Mouse (Mus musculus): ENCODE results near the gene Kctd8. TPM values are rescaled to one million over a fixed set of nuclear protein-coding genes. Genes with fewer than 3 reads are reported as not detected.

Gene Kctd8
- 6.7 and 7.3 TPM in 2 replicates for polyA plus RNA-seq (2015; fragmentation: Nextera tagmentation; extraction: Ambion mirVana)

DNA sequence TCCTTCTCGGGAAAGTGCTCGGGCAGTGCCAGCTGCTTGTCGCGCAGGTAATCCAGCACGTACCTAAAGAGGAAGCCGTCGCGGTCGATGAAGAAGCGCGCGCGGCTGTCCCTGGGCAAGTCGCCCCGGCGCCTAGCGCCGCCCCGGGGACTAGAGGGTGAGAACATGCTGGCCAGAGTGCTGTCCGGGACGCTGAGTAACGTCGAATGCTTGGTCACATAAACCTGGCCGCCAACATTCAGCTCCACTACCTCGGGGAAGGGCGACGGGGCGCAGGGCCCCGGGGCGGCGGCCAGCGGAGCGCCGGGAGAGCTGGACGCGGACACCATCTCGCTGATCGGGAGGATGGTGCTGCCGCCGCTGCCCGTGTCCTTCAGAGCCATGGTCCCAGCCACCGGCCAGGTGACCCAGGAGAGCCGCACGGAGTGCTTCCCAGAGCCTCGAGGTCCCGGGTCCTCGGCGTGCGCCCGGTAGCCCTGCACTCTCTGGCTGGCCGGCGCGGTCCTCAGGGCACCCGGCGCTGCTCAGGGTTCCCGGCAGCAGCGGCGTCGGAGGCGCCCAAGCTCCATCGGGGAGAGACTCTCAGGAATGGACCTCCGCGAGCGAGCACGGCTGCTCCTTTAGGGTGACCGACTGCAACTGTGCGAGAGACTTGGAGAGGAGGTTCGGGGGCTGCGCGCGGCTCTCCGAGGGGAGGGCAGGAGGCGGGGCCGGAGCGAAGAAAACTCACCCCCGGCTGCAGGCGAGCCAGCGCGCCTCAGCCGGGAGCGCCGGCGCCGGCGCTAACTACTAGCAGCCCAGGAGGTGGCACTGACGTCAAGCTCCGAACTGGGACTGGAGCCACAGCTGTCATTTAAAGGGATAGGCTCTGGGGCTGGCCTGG, at the start of gene Kctd8:
Kctd8 (minus strand) TSS at position 761 of the 883 bp plus-strand sequence.
- H3K9ac ChIP-seq (replicated peaks) = peak within 1 kb of the TSS; percentile 73
- peak within 1 kb of the TSS; percentile 95 for H3K4me2 ChIP-seq (replicated peaks)
- WGBS = under 1% methylated on average over 87 of the region's 87 CpGs
- no peaks in the 10 kb centered on the region for H3K9me3 ChIP-seq
- peak within 1 kb of the TSS; percentile 58 for H3K27ac ChIP-seq
- peaks cover 24% of the 10 kb centered on the region for H3K4me1 ChIP-seq (replicated peaks)
- H3K4me3 ChIP-seq (replicated peaks) = peak within 1 kb of the TSS; percentile 70
- peak; percentile 97 for ATAC-seq
- peaks cover 14% of the 10 kb centered on the region; the same call in 1 of the 2 replicates for H3K27me3 ChIP-seq
- H3K36me3 ChIP-seq = no peaks in the 10 kb centered on the region

DNA sequence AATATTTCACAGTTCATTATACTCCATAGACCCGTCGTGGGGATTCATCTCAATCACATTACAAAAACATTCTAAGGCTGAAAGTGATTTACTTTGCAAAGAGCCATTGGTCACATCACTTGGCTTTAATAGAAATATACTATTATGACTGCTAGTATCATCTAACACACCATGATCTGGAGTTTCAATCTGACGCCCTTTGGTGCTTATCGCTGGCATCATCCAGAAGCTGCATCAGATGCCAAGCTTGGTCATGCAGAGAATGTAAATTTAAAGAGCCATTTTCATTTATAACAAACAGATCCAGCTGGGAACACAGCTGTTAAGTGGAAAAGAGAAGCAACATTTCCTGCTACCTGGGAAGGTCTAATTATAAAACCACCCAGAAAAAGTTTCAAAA, 37.6 kb upstream of the Kctd8 start:
- no peaks in the 10 kb centered on the region for H3K9me3 ChIP-seq
- H3K4me2 ChIP-seq (replicated peaks) = no peak overlapping the region
- H3K27me3 ChIP-seq = no peaks in the 10 kb centered on the region
- 91% methylated on average over 4 of the region's 4 CpGs for WGBS
- H3K4me3 ChIP-seq (replicated peaks) = no peak overlapping the region
- H3K9ac ChIP-seq (replicated peaks) = no peak overlapping the region
- ATAC-seq = no peak
- H3K4me1 ChIP-seq (replicated peaks) = no peaks in the 10 kb centered on the region
- H3K27ac ChIP-seq = no peak overlapping the region
- H3K36me3 ChIP-seq = no peaks in the 10 kb centered on the region

- no peak overlapping the region for H3K4me2 ChIP-seq (replicated peaks)
- H3K4me1 ChIP-seq (replicated peaks) = no peaks in the 10 kb centered on the region
- no peak overlapping the region for H3K4me3 ChIP-seq (replicated peaks)
- WGBS = 67% methylated on average over 3 of the region's 3 CpGs
- no peak overlapping the region for H3K9ac ChIP-seq (replicated peaks)
- no peaks in the 10 kb centered on the region for H3K9me3 ChIP-seq
- no peak for ATAC-seq
- H3K27me3 ChIP-seq = no peaks in the 10 kb centered on the region
- H3K36me3 ChIP-seq = no peaks in the 10 kb centered on the region
- no peak overlapping the region for H3K27ac ChIP-seq
These were observed 9.1 kb upstream of the Kctd8 start for GRCm38 (mm10) chr5:69350596-69350995.

DNA sequence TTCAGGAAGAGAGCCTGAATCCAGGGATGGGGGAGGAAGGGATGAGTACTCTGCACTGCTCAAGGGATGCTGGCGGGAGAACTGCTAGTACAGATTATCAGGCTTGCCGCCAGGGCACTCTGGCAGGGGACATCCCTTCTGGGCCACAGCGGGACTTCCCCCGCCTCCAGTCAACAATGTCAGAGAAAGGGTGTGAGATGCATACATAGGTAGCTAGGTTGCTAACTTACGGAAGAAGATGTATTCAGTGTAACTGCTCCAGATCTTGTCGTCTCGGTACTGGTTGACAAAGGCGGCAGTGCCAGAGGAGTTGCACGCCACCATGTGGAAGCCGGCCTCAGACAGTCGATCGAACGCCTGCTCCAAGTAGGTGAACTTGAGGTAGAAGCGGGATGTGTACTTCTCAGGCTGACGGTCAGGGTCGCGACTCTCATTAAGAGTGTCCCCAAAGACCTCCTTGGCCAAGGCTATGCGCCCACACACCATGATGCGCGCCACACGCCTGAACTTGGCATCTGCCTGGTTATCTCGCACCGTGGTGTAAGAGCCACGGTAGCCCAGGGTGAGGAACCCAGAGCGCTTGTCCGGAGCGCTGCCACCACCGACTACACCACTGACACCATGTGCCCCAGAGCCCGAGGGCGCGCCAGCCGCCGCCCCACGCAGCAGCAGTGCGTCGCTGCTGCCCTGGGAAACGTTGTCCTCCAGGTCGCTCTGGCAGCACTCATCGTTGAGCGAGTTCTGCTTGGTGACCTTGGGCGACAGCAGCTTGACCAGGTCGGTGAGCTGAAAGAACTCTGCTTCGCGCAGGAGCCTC, 1.2 kb downstream of the Kctd8 start:
- Histone ChIP-seq H3K4me2 (replicated peaks) (peak overlapping the region; percentile 95), H3K27me3 (peaks cover 14% of the 10 kb centered on the region; the same call in 1 of the 2 replicates), H3K4me1 (replicated peaks) (peaks cover 24% of the 10 kb centered on the region), H3K27ac (peak overlapping the region; percentile 39; the same call in 1 of the 2 replicates), H3K9me3 (no peaks in the 10 kb centered on the region), H3K36me3 (no peaks in the 10 kb centered on the region), H3K9ac (replicated peaks) (peak overlapping the region; percentile 73), H3K4me3 (replicated peaks) (peak overlapping the region; percentile 70)
- peak; percentile 46 for ATAC-seq
- under 1% methylated on average over 44 of the region's 44 CpGs for WGBS

- peaks cover 24% of the 10 kb centered on the region for H3K4me1 ChIP-seq (replicated peaks)
- H3K36me3 ChIP-seq = no peaks in the 10 kb centered on the region
- WGBS = 75% methylated on average over 6 of the region's 6 CpGs
- ATAC-seq = no peak
- no peak overlapping the region for H3K27ac ChIP-seq
- H3K4me2 ChIP-seq (replicated peaks) = peak overlapping the region; percentile 95
- H3K9me3 ChIP-seq = no peaks in the 10 kb centered on the region
- peaks cover 14% of the 10 kb centered on the region; the same call in 1 of the 2 replicates for H3K27me3 ChIP-seq
- peak overlapping the region; percentile 36; the same call in 1 of the 2 replicates for H3K9ac ChIP-seq (replicated peaks)
- H3K4me3 ChIP-seq (replicated peaks) = peak overlapping the region; percentile 70
These were observed 1.9 kb downstream of the Kctd8 start for GRCm38 (mm10) chr5:69339623-69339970.

DNA sequence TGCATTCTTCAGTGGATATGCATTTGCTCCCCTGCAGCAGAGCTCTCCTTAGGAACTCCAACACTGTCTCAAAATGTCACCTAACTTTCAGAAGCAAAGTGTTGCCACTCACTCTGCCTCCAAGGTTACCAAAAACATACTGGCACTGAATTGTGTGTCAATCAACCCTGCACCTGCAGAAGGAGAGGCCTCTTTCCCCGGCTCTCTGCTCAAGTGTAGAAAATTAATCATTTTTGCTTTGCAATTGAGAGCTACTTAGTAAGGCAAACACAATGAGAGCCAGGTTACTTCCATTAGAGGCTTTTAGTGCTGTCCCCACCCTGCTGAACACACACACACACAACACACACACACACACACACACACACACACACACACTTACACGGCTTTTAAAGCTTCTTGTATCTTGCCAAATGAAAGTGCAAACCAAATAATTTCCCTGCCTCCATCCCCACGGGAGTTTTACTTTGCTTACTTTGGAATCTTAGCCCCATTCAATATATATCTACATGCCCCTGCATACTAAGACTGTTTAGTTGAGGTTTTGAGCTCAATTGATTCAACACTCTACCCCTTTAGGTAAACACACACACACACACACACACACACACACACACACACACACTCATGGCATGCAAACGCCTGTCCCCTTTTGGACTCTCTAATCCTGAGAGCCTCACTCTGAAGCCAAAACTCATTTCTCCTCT, 2.4 kb downstream of the Kctd8 start:
- 51% methylated on average over 4 of the region's 4 CpGs for WGBS
- Histone ChIP-seq H3K4me1 (replicated peaks) (peaks cover 24% of the 10 kb centered on the region), H3K4me2 (replicated peaks) (peak overlapping the region; percentile 95), H3K27me3 (peaks cover 14% of the 10 kb centered on the region; the same call in 1 of the 2 replicates), H3K27ac (no peak overlapping the region), H3K9me3 (no peaks in the 10 kb centered on the region), H3K36me3 (no peaks in the 10 kb centered on the region), H3K4me3 (replicated peaks) (peak overlapping the region; percentile 70), H3K9ac (replicated peaks) (0 out of 2 replicates have a peak overlapping the region, but pooled peaks have one; percentile 36)
- no peak for ATAC-seq

DNA sequence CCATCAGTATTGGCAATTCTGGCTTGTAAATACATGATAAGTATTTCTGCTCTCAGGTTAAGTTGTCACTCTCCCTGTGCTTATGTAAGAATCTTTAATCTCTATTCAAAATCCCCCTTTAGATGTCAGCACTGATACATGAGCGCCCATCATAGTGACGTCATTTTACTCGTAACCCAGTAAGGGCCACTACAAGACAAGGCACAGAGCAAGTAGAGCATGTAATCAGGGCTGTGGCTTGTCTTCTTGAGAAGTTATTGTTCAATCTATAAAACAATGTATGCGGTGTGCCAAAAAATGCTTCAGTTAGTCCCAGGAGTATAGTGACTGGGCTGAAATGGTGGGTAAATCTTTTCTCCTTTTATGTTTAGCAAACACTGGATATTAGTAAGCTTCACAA, 13.9 kb downstream of the Kctd8 start:
- Histone ChIP-seq H3K9me3 (no peaks in the 10 kb centered on the region), H3K4me1 (replicated peaks) (no peaks in the 10 kb centered on the region; the same call in 1 of the 2 replicates), H3K36me3 (no peaks in the 10 kb centered on the region), H3K27ac (no peak overlapping the region), H3K9ac (replicated peaks) (no peak overlapping the region), H3K4me2 (replicated peaks) (no peak overlapping the region), H3K4me3 (replicated peaks) (no peak overlapping the region), H3K27me3 (no peaks in the 10 kb centered on the region)
- WGBS = 64% methylated on average over 4 of the region's 4 CpGs
- no peak for ATAC-seq

GRCm38 (mm10) chr5:69324566-69325230, 16.8 kb downstream of the Kctd8 start:
- no peaks in the 10 kb centered on the region for H3K9me3 ChIP-seq
- no peak for ATAC-seq
- no peak overlapping the region for H3K4me2 ChIP-seq (replicated peaks)
- WGBS = 37% methylated on average over 12 of the region's 12 CpGs
- H3K4me1 ChIP-seq (replicated peaks) = no peaks in the 10 kb centered on the region; the same call in 1 of the 2 replicates
- no peak overlapping the region for H3K27ac ChIP-seq
- H3K36me3 ChIP-seq = no peaks in the 10 kb centered on the region
- no peaks in the 10 kb centered on the region for H3K27me3 ChIP-seq
- no peak overlapping the region for H3K9ac ChIP-seq (replicated peaks)
- no peak overlapping the region for H3K4me3 ChIP-seq (replicated peaks)

GRCm38 (mm10) chr5:69312611-69313010, 28.9 kb downstream of the Kctd8 start:
- H3K27me3 ChIP-seq = no peaks in the 10 kb centered on the region
- no peaks in the 10 kb centered on the region for H3K9me3 ChIP-seq
- no peaks in the 10 kb centered on the region for H3K36me3 ChIP-seq
- 84% methylated on average over 7 of the region's 7 CpGs for WGBS
- H3K9ac ChIP-seq (replicated peaks) = no peak overlapping the region
- ATAC-seq = no peak
- H3K4me1 ChIP-seq (replicated peaks) = no peaks in the 10 kb centered on the region
- H3K27ac ChIP-seq = no peak overlapping the region
- no peak overlapping the region for H3K4me2 ChIP-seq (replicated peaks)
- H3K4me3 ChIP-seq (replicated peaks) = no peak overlapping the region

DNA sequence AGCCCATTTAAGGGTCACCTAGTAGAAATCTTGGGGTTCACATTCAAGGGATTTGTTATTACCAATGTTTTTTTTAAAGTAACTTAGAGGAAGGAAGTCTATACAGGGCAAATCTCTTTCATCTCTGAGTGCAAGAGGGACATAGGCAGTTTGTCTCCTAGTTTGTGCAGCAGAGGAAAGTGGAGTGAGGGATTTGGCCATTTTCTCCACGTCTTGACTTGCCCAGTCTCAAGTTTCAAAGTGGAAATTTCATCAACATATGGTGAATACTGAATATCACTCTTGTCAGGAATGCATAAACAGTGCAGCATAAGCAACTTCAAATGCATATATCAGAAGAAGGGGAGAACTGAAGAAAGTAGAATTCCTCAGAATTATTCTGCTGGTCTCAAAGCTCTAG, 39.8 kb downstream of the Kctd8 start:
- no peak overlapping the region for H3K4me3 ChIP-seq (replicated peaks)
- no peaks in the 10 kb centered on the region for H3K36me3 ChIP-seq
- WGBS = 47% methylated on average over 1 of the region's 1 CpGs
- H3K4me1 ChIP-seq (replicated peaks) = no peaks in the 10 kb centered on the region
- no peak overlapping the region for H3K9ac ChIP-seq (replicated peaks)
- H3K27ac ChIP-seq = no peak overlapping the region
- no peaks in the 10 kb centered on the region for H3K9me3 ChIP-seq
- no peak for ATAC-seq
- no peaks in the 10 kb centered on the region for H3K27me3 ChIP-seq
- no peak overlapping the region for H3K4me2 ChIP-seq (replicated peaks)

DNA sequence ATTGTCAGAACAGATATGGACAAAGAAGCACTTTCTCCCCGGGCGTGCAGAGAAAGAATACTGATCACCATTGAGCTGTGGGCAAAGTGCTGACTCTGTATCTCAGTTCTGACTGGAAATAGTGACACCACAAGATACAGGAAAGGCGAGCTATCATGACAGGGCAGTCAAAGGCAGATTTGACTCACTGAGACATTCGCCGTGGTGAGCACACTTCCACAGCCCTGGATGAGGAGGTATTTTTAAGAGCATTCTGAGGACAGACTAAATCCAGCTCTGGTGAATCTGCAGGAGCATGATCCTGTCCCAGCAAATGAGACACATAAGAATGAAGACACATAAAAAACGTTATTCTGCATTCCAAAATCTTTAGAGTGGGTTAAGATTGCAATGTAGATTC, 49.1 kb downstream of the Kctd8 start:
- no peak overlapping the region for H3K4me3 ChIP-seq (replicated peaks)
- WGBS = 80% methylated on average over 6 of the region's 6 CpGs
- H3K36me3 ChIP-seq = no peaks in the 10 kb centered on the region
- no peak overlapping the region for H3K9ac ChIP-seq (replicated peaks)
- no peaks in the 10 kb centered on the region for H3K27me3 ChIP-seq
- H3K4me1 ChIP-seq (replicated peaks) = no peaks in the 10 kb centered on the region
- H3K27ac ChIP-seq = no peak overlapping the region
- H3K9me3 ChIP-seq = no peaks in the 10 kb centered on the region
- ATAC-seq = no peak
- H3K4me2 ChIP-seq (replicated peaks) = no peak overlapping the region

All from midbrain, embryonic 13.5 days (tissue).